Mouse (Mus musculus) lung, postnatal 0 days (tissue): ENCODE measurements at regions not wholly inside any gene's neighbourhood (a gene's known extent, or its start where the extent isn't known, plus 50 kb on each side); places are given as distances from the start of the nearest gene placed in this dataset.

ENCODE experiments used
- ATAC-seq: fragments of 200-750 bp; cut with Nextera tagmentation; 2 replicates; pipeline ENCODE4 v1.8.0; 2017; ENCODE audit warnings: moderate library complexity
- DNase-seq: peaks from one replicate; pipeline ENCODE4 v3.0.0-alpha.2; 2016; ENCODE audit warnings: low spot score
- H3K27ac ChIP-seq: fragments of 300-500 bp; sonication (generic); 2 replicates; pipeline ENCODE4 v1.5.1; 2014; ENCODE audit warnings: antibody characterized with exemption, mild to moderate bottlenecking, low read length, mixed read lengths
- H3K27me3 ChIP-seq: fragments of 300-500 bp; sonication (generic); replicated peaks from 2 replicates; pipeline ENCODE4 v1.6.1; 2014; ENCODE audit warnings: low read length, mixed read lengths; ENCODE audit not compliant: insufficient read depth
- H3K36me3 ChIP-seq: fragments of 300-500 bp; sonication (generic); 2 replicates; pipeline ENCODE4 v1.6.1; 2014; ENCODE audit warnings: low read length, mixed read lengths; ENCODE audit not compliant: insufficient read depth
- H3K4me1 ChIP-seq: fragments of 300-500 bp; sonication (generic); 2 replicates; pipeline ENCODE4 v1.6.1; 2014; ENCODE audit warnings: antibody characterized with exemption, low read depth, low read length, mixed read lengths; ENCODE audit not compliant: insufficient read depth
- H3K4me2 ChIP-seq: fragments of 300-500 bp; sonication (generic); replicated peaks from 2 replicates; pipeline ENCODE4 v1.6.1; 2014; ENCODE audit warnings: low read depth, mild to moderate bottlenecking, low read length, moderate library complexity, mixed read lengths
- H3K4me3 ChIP-seq: fragments of 300-500 bp; sonication (generic); 2 replicates; pipeline ENCODE4 v1.5.1; 2014; ENCODE audit warnings: low read depth, low read length
- H3K9ac ChIP-seq: fragments of 300-500 bp; sonication (generic); replicated peaks from 2 replicates; pipeline ENCODE4 v1.6.1; 2014; ENCODE audit warnings: low read depth, mild to moderate bottlenecking
- H3K9me3 ChIP-seq: fragments of 300-500 bp; sonication (generic); 2 replicates; pipeline ENCODE4 v1.6.1; 2016; ENCODE audit warnings: low read length, mixed read lengths
- CTCF ChIP-seq: IDR thresholded peaks from 2 replicates; pipeline ENCODE4 v1.5.1; 2016; ENCODE audit warnings: antibody characterized with exemption, mild to moderate bottlenecking
- EP300 ChIP-seq: IDR thresholded peaks from 2 replicates; pipeline ENCODE4 v1.6.1; 2016; ENCODE audit warnings: antibody characterized with exemption, mild to moderate bottlenecking, control low read depth
- WGBS: fragments of 180-500 bp; shearing (Covaris S2); extraction: QIAGEN DNeasy Blood & Tissue Kit; methylation state at CpG from one replicate; pipeline ENCODE4 v1.1.7; 2014; 5-methylcytosine and 5-hydroxymethylcytosine counted together

GRCm38 (mm10) chr12:112329701-112330301 lies 159.4 kb upstream of the A530016L24Rik start:
- DNase-seq (no peak), ATAC-seq (peak; percentile 6; the same call in 1 of the 2 replicates)
- Histone ChIP-seq H3K36me3 (no peaks in the 10 kb centered on the region), H3K27ac (no peak overlapping the region), H3K4me1 (no peaks in the 10 kb centered on the region), H3K9ac (no peak overlapping the region), H3K27me3 (no peaks in the 10 kb centered on the region), H3K4me3 (no peak overlapping the region), H3K4me2 (no peak overlapping the region), H3K9me3 (no peaks in the 10 kb centered on the region)
- WGBS = 27% methylated on average over 18 of the region's 18 CpGs
- no peak for TF ChIP-seq CTCF

GRCm38 (mm10) chr12:112330557-112330956 lies 158.7 kb upstream of the A530016L24Rik start:
- Histone ChIP-seq H3K9me3 (no peaks in the 10 kb centered on the region), H3K36me3 (no peaks in the 10 kb centered on the region), H3K4me3 (no peak overlapping the region), H3K27ac (no peak overlapping the region), H3K4me2 (no peak overlapping the region), H3K9ac (no peak overlapping the region), H3K4me1 (no peaks in the 10 kb centered on the region), H3K27me3 (no peaks in the 10 kb centered on the region)
- ATAC-seq = no peak
- DNase-seq = no peak
- TF ChIP-seq CTCF = no peak
- TF ChIP-seq EP300 = no peak
- 58% methylated on average over 5 of the region's 5 CpGs for WGBS

GRCm38 (mm10) chr12:112331061-112331460 lies 158.2 kb upstream of the A530016L24Rik start:
- no peak overlapping the region for H3K9ac ChIP-seq
- no peak overlapping the region for H3K4me2 ChIP-seq
- 64% methylated on average over 16 of the region's 16 CpGs for WGBS
- no peak overlapping the region for H3K4me3 ChIP-seq
- H3K27me3 ChIP-seq = no peaks in the 10 kb centered on the region
- H3K4me1 ChIP-seq = no peaks in the 10 kb centered on the region
- no peak overlapping the region for H3K27ac ChIP-seq
- ATAC-seq (no peak), DNase-seq (peak; percentile 31)
- no peaks in the 10 kb centered on the region for H3K36me3 ChIP-seq
- H3K9me3 ChIP-seq = no peaks in the 10 kb centered on the region
- TF ChIP-seq EP300 (no peak), CTCF (no peak)

GRCm38 (mm10) chr12:112333125-112334079 lies 155.8 kb upstream of the A530016L24Rik start:
- Histone ChIP-seq H3K27ac (no peak overlapping the region), H3K9ac (no peak overlapping the region), H3K4me3 (no peak overlapping the region), H3K36me3 (no peaks in the 10 kb centered on the region), H3K27me3 (no peaks in the 10 kb centered on the region), H3K4me2 (no peak overlapping the region), H3K9me3 (no peaks in the 10 kb centered on the region), H3K4me1 (no peaks in the 10 kb centered on the region)
- TF ChIP-seq CTCF = no peak
- TF ChIP-seq EP300 = no peak
- no peak for ATAC-seq
- WGBS = 56% methylated on average over 18 of the region's 19 CpGs
- DNase-seq = no peak

GRCm38 (mm10) chr12:112334106-112334855 lies 155.0 kb upstream of the A530016L24Rik start:
- 48% methylated on average over 20 of the region's 20 CpGs for WGBS
- no peak overlapping the region for H3K4me3 ChIP-seq
- H3K4me2 ChIP-seq = no peak overlapping the region
- H3K36me3 ChIP-seq = no peaks in the 10 kb centered on the region
- H3K27ac ChIP-seq = no peak overlapping the region
- H3K4me1 ChIP-seq = no peaks in the 10 kb centered on the region
- no peak overlapping the region for H3K9ac ChIP-seq
- DNase-seq (no peak), ATAC-seq (no peak)
- no peaks in the 10 kb centered on the region for H3K27me3 ChIP-seq
- TF ChIP-seq EP300 (no peak), CTCF (no peak)
- no peaks in the 10 kb centered on the region for H3K9me3 ChIP-seq

GRCm38 (mm10) chr12:112335641-112336040 lies 153.6 kb upstream of the A530016L24Rik start:
- Histone ChIP-seq H3K9ac (no peak overlapping the region), H3K4me2 (no peak overlapping the region)
- WGBS = 75% methylated on average over 7 of the region's 7 CpGs

More at GRCm38 (mm10) chr12:112335641-112336040, 153.6 kb upstream of the A530016L24Rik start:
- H3K9me3 ChIP-seq = no peaks in the 10 kb centered on the region
- no peaks in the 10 kb centered on the region for H3K27me3 ChIP-seq
- H3K36me3 ChIP-seq = no peaks in the 10 kb centered on the region
- H3K4me3 ChIP-seq = no peak overlapping the region
- no peaks in the 10 kb centered on the region for H3K4me1 ChIP-seq
- no peak for DNase-seq
- no peak overlapping the region for H3K27ac ChIP-seq
- TF ChIP-seq CTCF (no peak), EP300 (no peak)
- no peak for ATAC-seq
